Mouse (Mus musculus) heart, embryonic 12.5 days (tissue): ENCODE data around the gene Esrrg. TPM values are rescaled to one million over a fixed set of nuclear protein-coding genes. Genes with fewer than 3 reads are reported as not detected.

ENCODE experiments used
- ATAC-seq: fragments of 200-750 bp; cut with Nextera tagmentation; 2 replicates; pipeline ENCODE4 v1.8.0; 2017; ENCODE audit warnings: moderate TSS enrichment, moderate library complexity; ENCODE audit not compliant: insufficient number of reproducible peaks, low FRiP score
- H3K27ac ChIP-seq: fragments of 300-500 bp; sonication (generic); 2 replicates; pipeline ENCODE4 v1.5.1; 2016; ENCODE audit warnings: mild to moderate bottlenecking, moderate library complexity; ENCODE audit not compliant: poor library complexity, severe bottlenecking
- H3K27me3 ChIP-seq: fragments of 300-500 bp; sonication (generic); replicated peaks from 2 replicates; pipeline ENCODE4 v1.6.1; 2016; ENCODE audit warnings: mild to moderate bottlenecking, moderate library complexity
- H3K36me3 ChIP-seq: fragments of 300-500 bp; sonication (generic); 2 replicates; pipeline ENCODE4 v1.6.1; 2016; ENCODE audit warnings: mild to moderate bottlenecking, moderate library complexity
- H3K4me1 ChIP-seq: fragments of 300-500 bp; sonication (generic); replicated peaks from 2 replicates; pipeline ENCODE4 v1.6.1; 2016; ENCODE audit warnings: mild to moderate bottlenecking
- H3K4me2 ChIP-seq: fragments of 300-500 bp; sonication (generic); 2 replicates; pipeline ENCODE4 v1.6.1; 2016; ENCODE audit warnings: mild to moderate bottlenecking, moderate library complexity
- H3K4me3 ChIP-seq: fragments of 300-500 bp; sonication (generic); 2 replicates; pipeline ENCODE4 v1.5.1; 2016; ENCODE audit warnings: mild to moderate bottlenecking
- H3K9ac ChIP-seq: fragments of 300-500 bp; sonication (generic); 2 replicates; pipeline ENCODE4 v1.6.1; 2016; ENCODE audit warnings: mild to moderate bottlenecking, moderate library complexity
- H3K9me3 ChIP-seq: fragments of 300-500 bp; sonication (generic); replicated peaks from 2 replicates; pipeline ENCODE4 v1.6.1; 2016; ENCODE audit warnings: mild to moderate bottlenecking, moderate library complexity
- whole genome bisulfite sequencing: fragments of 180-500 bp; shearing (Covaris S2); methylation state at CpG from one replicate; pipeline ENCODE4 v1.1.7; 2016; 5-methylcytosine and 5-hydroxymethylcytosine counted together
- polyA plus RNA-seq: library from polyadenylated mRNA; unstranded; fragments of >200 nt; fragmentation: Nextera tagmentation; extraction: Ambion mirVana; gene quantifications from 2 replicates; pipeline ENCODE4 v1.2.1, GENCODE M21; 2016

Gene Esrrg
- polyA plus RNA-seq, 1 experiment from 2014 or later, result 33.3 TPM

GRCm38 (mm10) chr1:188118125-188118524 lies 509.5 kb downstream of the Esrrg start:
- peak; percentile 91 for ATAC-seq
- H3K4me3 ChIP-seq, result no peak overlapping the region
- H3K4me1 ChIP-seq, result peaks cover 42% of the 10 kb centered on the region
- no peaks in the 10 kb centered on the region for H3K36me3 ChIP-seq
- H3K4me2 ChIP-seq, result no peak overlapping the region
- no peaks in the 10 kb centered on the region for H3K27me3 ChIP-seq
- no peaks in the 10 kb centered on the region for H3K9me3 ChIP-seq
- WGBS, result 9% methylated on average over 3 of the region's 3 CpGs
- H3K9ac ChIP-seq, result no peak overlapping the region
- H3K27ac ChIP-seq, result peak overlapping the region; percentile 49

GRCm38 (mm10) chr1:188119806-188120205 lies 511.2 kb downstream of the Esrrg start:
- 74% methylated on average over 8 of the region's 8 CpGs for WGBS
- Histone ChIP-seq H3K4me1 (peaks cover 44% of the 10 kb centered on the region), H3K27me3 (no peaks in the 10 kb centered on the region)

GRCm38 (mm10) chr1:188125521-188126021 lies 517.0 kb downstream of the Esrrg start:
- Histone ChIP-seq H3K36me3 (no peaks in the 10 kb centered on the region), H3K27me3 (no peaks in the 10 kb centered on the region), H3K4me3 (no peak overlapping the region), H3K27ac (no peak overlapping the region), H3K9me3 (no peaks in the 10 kb centered on the region), H3K4me1 (peaks cover 17% of the 10 kb centered on the region), H3K4me2 (no peak overlapping the region), H3K9ac (no peak overlapping the region)
- ATAC-seq, result no peak
- WGBS, result 84% methylated on average over 6 of the region's 6 CpGs

More at GRCm38 (mm10) chr1:188119806-188120205, 511.2 kb downstream of the Esrrg start:
- no peak overlapping the region for H3K4me2 ChIP-seq
- H3K9ac ChIP-seq, result no peak overlapping the region
- no peak overlapping the region for H3K27ac ChIP-seq
- no peaks in the 10 kb centered on the region for H3K9me3 ChIP-seq
- H3K36me3 ChIP-seq, result no peaks in the 10 kb centered on the region
- ATAC-seq, result no peak
- H3K4me3 ChIP-seq, result no peak overlapping the region

- no peak overlapping the region for H3K4me2 ChIP-seq
- no peak overlapping the region for H3K4me3 ChIP-seq
- 62% methylated on average over 5 of the region's 5 CpGs for WGBS
- no peaks in the 10 kb centered on the region for H3K27me3 ChIP-seq
- H3K4me1 ChIP-seq, result 0 out of 2 replicates have a peak, but pooled peaks cover 7% of the 10 kb centered on the region
- H3K36me3 ChIP-seq, result no peaks in the 10 kb centered on the region
- H3K9me3 ChIP-seq, result no peaks in the 10 kb centered on the region
- no peak for ATAC-seq
- H3K27ac ChIP-seq, result no peak overlapping the region
- no peak overlapping the region for H3K9ac ChIP-seq
These were observed 527.5 kb downstream of the Esrrg start for GRCm38 (mm10) chr1:188136126-188136525.

GRCm38 (mm10) chr1:188139473-188139872 lies 530.9 kb downstream of the Esrrg start:
- WGBS, result 62% methylated on average over 4 of the region's 4 CpGs
- H3K27me3 ChIP-seq, result no peaks in the 10 kb centered on the region
- no peak overlapping the region for H3K4me3 ChIP-seq
- no peaks in the 10 kb centered on the region for H3K9me3 ChIP-seq
- no peak overlapping the region for H3K4me2 ChIP-seq
- H3K4me1 ChIP-seq, result 0 out of 2 replicates have a peak, but pooled peaks cover 7% of the 10 kb centered on the region
- no peak for ATAC-seq
- no peak overlapping the region for H3K27ac ChIP-seq
- H3K9ac ChIP-seq, result no peak overlapping the region
- no peaks in the 10 kb centered on the region for H3K36me3 ChIP-seq

GRCm38 (mm10) chr1:188140221-188140620 lies 531.6 kb downstream of the Esrrg start:
- no peaks in the 10 kb centered on the region for H3K9me3 ChIP-seq
- no peaks in the 10 kb centered on the region for H3K36me3 ChIP-seq
- 62% methylated on average over 4 of the region's 4 CpGs for WGBS
- H3K9ac ChIP-seq, result no peak overlapping the region
- no peak overlapping the region for H3K4me3 ChIP-seq
- ATAC-seq, result no peak
- 0 out of 2 replicates have a peak, but pooled peaks cover 7% of the 10 kb centered on the region for H3K4me1 ChIP-seq
- H3K27ac ChIP-seq, result no peak overlapping the region
- no peak overlapping the region for H3K4me2 ChIP-seq
- no peaks in the 10 kb centered on the region for H3K27me3 ChIP-seq

- Histone ChIP-seq H3K4me1 (no peaks in the 10 kb centered on the region), H3K9me3 (no peaks in the 10 kb centered on the region), H3K4me3 (no peak overlapping the region), H3K27me3 (no peaks in the 10 kb centered on the region), H3K27ac (no peak overlapping the region), H3K4me2 (no peak overlapping the region), H3K9ac (no peak overlapping the region), H3K36me3 (peaks cover 8% of the 10 kb centered on the region; the same call in 1 of the 2 replicates)
- ATAC-seq, result no peak
- 81% methylated on average over 12 of the region's 12 CpGs for WGBS
These were observed 539.0 kb downstream of the Esrrg start for GRCm38 (mm10) chr1:188147381-188148156.

- no peak for ATAC-seq
These were observed 542.5 kb downstream of the Esrrg start for GRCm38 (mm10) chr1:188151066-188151465.

GRCm38 (mm10) chr1:188152011-188152410 lies 543.4 kb downstream of the Esrrg start:
- ATAC-seq, result no peak
- H3K9ac ChIP-seq, result no peak overlapping the region
- WGBS, result 90% methylated on average over 2 of the region's 2 CpGs

More at GRCm38 (mm10) chr1:188151066-188151465, 542.5 kb downstream of the Esrrg start:
- Histone ChIP-seq H3K27ac (no peak overlapping the region), H3K4me1 (peaks cover 18% of the 10 kb centered on the region), H3K36me3 (peaks cover 7% of the 10 kb centered on the region; the same call in 1 of the 2 replicates), H3K4me2 (no peak overlapping the region), H3K9ac (no peak overlapping the region), H3K27me3 (no peaks in the 10 kb centered on the region), H3K9me3 (no peaks in the 10 kb centered on the region), H3K4me3 (no peak overlapping the region)
- WGBS, result 91% methylated on average over 8 of the region's 8 CpGs

GRCm38 (mm10) chr1:188153665-188154064 lies 545.1 kb downstream of the Esrrg start:
- Histone ChIP-seq H3K27me3 (no peaks in the 10 kb centered on the region), H3K9ac (no peak overlapping the region), H3K4me3 (no peak overlapping the region), H3K4me2 (no peak overlapping the region), H3K4me1 (peaks cover 26% of the 10 kb centered on the region), H3K36me3 (peaks cover 4% of the 10 kb centered on the region; the same call in 1 of the 2 replicates), H3K27ac (no peak overlapping the region), H3K9me3 (no peaks in the 10 kb centered on the region)
- ATAC-seq, result no peak
- 48% methylated on average over 2 of the region's 2 CpGs for WGBS

More at GRCm38 (mm10) chr1:188152011-188152410, 543.4 kb downstream of the Esrrg start:
- Histone ChIP-seq H3K36me3 (peaks cover 4% of the 10 kb centered on the region; the same call in 1 of the 2 replicates), H3K9me3 (no peaks in the 10 kb centered on the region), H3K27me3 (no peaks in the 10 kb centered on the region), H3K4me3 (no peak overlapping the region), H3K4me2 (no peak overlapping the region), H3K27ac (no peak overlapping the region), H3K4me1 (peaks cover 18% of the 10 kb centered on the region)

- ATAC-seq, result no peak
- peaks cover 30% of the 10 kb centered on the region for H3K4me1 ChIP-seq
- 16% methylated on average over 14 of the region's 14 CpGs for WGBS
- peaks cover 4% of the 10 kb centered on the region; the same call in 1 of the 2 replicates for H3K36me3 ChIP-seq
- H3K27ac ChIP-seq, result peak overlapping the region; percentile 2; the same call in 1 of the 2 replicates
- no peaks in the 10 kb centered on the region for H3K9me3 ChIP-seq
- H3K27me3 ChIP-seq, result no peaks in the 10 kb centered on the region
- peak overlapping the region; percentile 53 for H3K4me2 ChIP-seq
- no peak overlapping the region for H3K9ac ChIP-seq
- H3K4me3 ChIP-seq, result no peak overlapping the region
These were observed 546.0 kb downstream of the Esrrg start for GRCm38 (mm10) chr1:188154466-188155110.
